Mouse (Mus musculus) Patski (cell line): ENCODE measurements around the gene Mob3c. TPM values are rescaled to one million over a fixed set of nuclear protein-coding genes. Genes with fewer than 3 reads are reported as not detected.

Source experiments
- ATAC-seq: fragments of 100-300 bp; one replicate; pipeline ENCODE4 v1.8.0; 2021
- CTCF ChIA-PET: fragments of 350-600 bp; sonication (Branson Sonifier 250); formaldehyde crosslinking; loops from one replicate; lab custom pipeline; 2022; ENCODE audit warnings: inconsistent platforms; lab: Charles Lee
- POLR2A ChIA-PET: fragments of 350-600 bp; sonication (Branson Sonifier 250); formaldehyde crosslinking; loops from one replicate; lab custom pipeline; 2022; ENCODE audit warnings: antibody characterized with exemption, inconsistent platforms; lab: Charles Lee
- DNase-seq: peaks from one replicate; pipeline ENCODE4 v3.0.0-alpha.2; 2011; ENCODE audit warnings: low read depth, low spot score
- H3K27me3 ChIP-seq: fragments of 371-371 bp; one replicate; pipeline ENCODE4 v1.5.1; 2021
- CTCF ChIP-seq: fragments of 100-300 bp; IDR thresholded peaks from one replicate; pipeline ENCODE4 v1.5.1; 2021
- in situ Hi-C: fragments of 300-500 bp; cut with MboI; formaldehyde crosslinking; loops from 3 replicates; pipeline ENCODE4 v1.11.1; 2018; ENCODE audit warnings: low pct_unique_long_range_greater_than_20kb, mixed read lengths
- polyA plus RNA-seq: library from polyadenylated mRNA; unstranded; gene quantifications from one replicate; pipeline ENCODE4 v1.2.3, GENCODE M21; 2021

Mob3c gene
- polyA plus RNA-seq: 4.9 TPM

- POLR2A ChIA-PET: interaction anchor here (2.2 to 2.4 kb wide), 2 partner anchors 11 to 43 kb away, joined by 9 to 11 read pairs; partner anchors contain the start of genes Atpaf1 and Mknk1
- H3K27me3 ChIP-seq: no peaks in the 10 kb centered on the region
- TF ChIP-seq CTCF: no peak
- no peak for DNase-seq
- ATAC-seq: peak; percentile 93
- CTCF ChIA-PET: interaction anchor here (0.9 kb wide), 1 partner anchor 12 kb away, joined by 3 read pairs; no protein-coding TSS in a partner anchor
- in situ Hi-C loops: no loop called here
These were observed at the start of gene Mob3c for GRCm38 (mm10) chr4:115827888-115828571. Gene Mob3c, plus strand, starts transcription at chr4:115828092.

GRCm38 (mm10) chr4:115780269-115780668 lies 47.6 kb upstream of the Mob3c start:
- ChIA-PET POLR2A (no interaction called here), CTCF (no interaction called here)
- ATAC-seq (no peak), DNase-seq (no peak)
- no peaks in the 10 kb centered on the region for H3K27me3 ChIP-seq
- TF ChIP-seq CTCF: no peak
- in situ Hi-C loops: no loop called here

GRCm38 (mm10) chr4:115780918-115781317 lies 47.0 kb upstream of the Mob3c start, which contains the start of gene Tex38:
Gene Tex38, minus strand, starts transcription at chr4:115781018.
- no peak for TF ChIP-seq CTCF
- ATAC-seq (no peak), DNase-seq (no peak)
- ChIA-PET POLR2A (no interaction called here), CTCF (no interaction called here)
- no peaks in the 10 kb centered on the region for H3K27me3 ChIP-seq
- in situ Hi-C loops: no loop called here

- in situ Hi-C loops: no loop called here
These were observed 45.7 kb upstream of the Mob3c start for GRCm38 (mm10) chr4:115782026-115782805.

GRCm38 (mm10) chr4:115784769-115785510 lies 43.0 kb upstream of the Mob3c start, which contains the start of gene Atpaf1:
Gene Atpaf1, plus strand, starts transcription at chr4:115784812.
- in situ Hi-C loops: no loop called here
- H3K27me3 ChIP-seq: no peaks in the 10 kb centered on the region
- ChIA-PET CTCF (interaction anchor here (1.0 to 1.3 kb wide), 3 partner anchors 10 to 47 kb away, joined by 3 to 6 read pairs (median 4); partner anchors contain the start of gene Efcab14), POLR2A (interaction anchor here (0.7 to 2.4 kb wide), 4 partner anchors 17 to 785 kb away, joined by 3 to 11 read pairs (median 4); partner anchors contain the start of genes Mob3c and Stil)
- peak; percentile 35 for TF ChIP-seq CTCF
- peak; percentile 67 for ATAC-seq
- no peak for DNase-seq

More at GRCm38 (mm10) chr4:115782026-115782805, 45.7 kb upstream of the Mob3c start:
- TF ChIP-seq CTCF: no peak
- H3K27me3 ChIP-seq: no peaks in the 10 kb centered on the region
- ChIA-PET CTCF (no interaction called here), POLR2A (no interaction called here)
- ATAC-seq (no peak), DNase-seq (no peak)

GRCm38 (mm10) chr4:115785511-115786034 lies 42.3 kb upstream of the Mob3c start:
- TF ChIP-seq CTCF: no peak
- in situ Hi-C loops: no loop called here
- ChIA-PET CTCF (interaction anchor here (1.0 kb wide), 1 partner anchor 14 kb away, joined by 3 read pairs; no protein-coding TSS in a partner anchor), POLR2A (interaction anchor here (1.8 to 2.4 kb wide), 2 partner anchors 18 to 42 kb away, joined by 6 to 11 read pairs; partner anchors contain the start of gene Mob3c)
- DNase-seq (no peak), ATAC-seq (peak; percentile 31)
- no peaks in the 10 kb centered on the region for H3K27me3 ChIP-seq

- CTCF ChIA-PET: no interaction called here
- in situ Hi-C loops: no loop called here
- POLR2A ChIA-PET: no interaction called here
- no peaks in the 10 kb centered on the region for H3K27me3 ChIP-seq
- TF ChIP-seq CTCF: no peak
- ATAC-seq (no peak), DNase-seq (no peak)
These were observed 37.0 kb upstream of the Mob3c start for GRCm38 (mm10) chr4:115790864-115791263.

- ChIA-PET CTCF (interaction anchor here (2.4 kb wide), 1 partner anchor 63 kb away, joined by 4 read pairs; no protein-coding TSS in a partner anchor), POLR2A (no interaction called here)
- no peak for TF ChIP-seq CTCF
- in situ Hi-C loops: no loop called here
- ATAC-seq: no peak
- no peak for DNase-seq
- H3K27me3 ChIP-seq: no peaks in the 10 kb centered on the region
These were observed 32.5 kb upstream of the Mob3c start for GRCm38 (mm10) chr4:115795360-115795759.

GRCm38 (mm10) chr4:115799981-115800380 lies 27.9 kb upstream of the Mob3c start:
- POLR2A ChIA-PET: no interaction called here
- DNase-seq: no peak

More at GRCm38 (mm10) chr4:115799981-115800380, 27.9 kb upstream of the Mob3c start:
- ATAC-seq: no peak
- in situ Hi-C loops: no loop called here
- TF ChIP-seq CTCF: no peak
- no peaks in the 10 kb centered on the region for H3K27me3 ChIP-seq
- CTCF ChIA-PET: interaction anchor here (0.8 to 1.0 kb wide), 2 partner anchors 11 to 14 kb away, joined by 3 to 5 read pairs; no protein-coding TSS in a partner anchor
